Mouse (Mus musculus): ENCODE data around the gene Mto1. TPM values are rescaled to one million over a fixed set of nuclear protein-coding genes. Genes with fewer than 3 reads are reported as not detected.
A peak's percentile ranks its signal among the peaks of the same experiment; 100 is the strongest.

Mto1 gene
- polyA plus RNA-seq, 1 experiment from 2014 or later, result 26.0 TPM

DNA sequence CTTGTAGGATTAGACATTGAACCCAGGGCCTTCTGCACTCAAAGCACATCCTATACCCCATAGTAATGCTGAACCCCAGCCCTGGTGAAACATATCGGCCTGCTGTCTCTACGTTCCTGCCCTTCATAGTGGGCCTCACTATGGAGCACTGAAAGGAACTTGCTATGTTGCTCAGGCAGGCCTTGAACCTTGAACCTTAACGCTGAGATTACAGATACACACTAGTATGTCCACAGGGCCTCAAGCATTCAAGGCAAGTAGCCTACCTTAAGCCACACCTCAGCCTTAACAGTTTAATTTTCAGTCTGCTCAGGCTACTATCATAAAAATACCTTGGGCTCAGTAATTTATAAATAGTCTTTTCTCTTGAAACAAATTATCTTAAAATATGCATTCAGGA lies 44.2 kb downstream of the Mto1 start:
- Histone ChIP-seq H3K4me3 (ENCODE audit: low read depth, low read length) (no peak overlapping the region), H3K27me3 (ENCODE audit: control insufficient read depth, insufficient read depth, low read length) (no peaks in the 10 kb centered on the region), H3K4me2 (no peak overlapping the region), H3K9me3 (ENCODE audit: control insufficient read depth, low read length) (no peaks in the 10 kb centered on the region), H3K36me3 (ENCODE audit: control insufficient read depth, insufficient read depth, low read length) (no peaks in the 10 kb centered on the region), H3K9ac (ENCODE audit: low read length) (no peak overlapping the region), H3K4me1 (ENCODE audit: control insufficient read depth, insufficient read depth, low read length) (peaks cover 3% of the 10 kb centered on the region; the same call in 1 of the 2 replicates), H3K27ac (ENCODE audit: low read depth, low read length) (no peak overlapping the region)
- WGBS, result 90% methylated on average over 3 of the region's 3 CpGs
- no peak for ATAC-seq (ENCODE audit: low FRiP score)
- DNase-seq (ENCODE audit: low spot score, missing footprints), result no peak

DNA sequence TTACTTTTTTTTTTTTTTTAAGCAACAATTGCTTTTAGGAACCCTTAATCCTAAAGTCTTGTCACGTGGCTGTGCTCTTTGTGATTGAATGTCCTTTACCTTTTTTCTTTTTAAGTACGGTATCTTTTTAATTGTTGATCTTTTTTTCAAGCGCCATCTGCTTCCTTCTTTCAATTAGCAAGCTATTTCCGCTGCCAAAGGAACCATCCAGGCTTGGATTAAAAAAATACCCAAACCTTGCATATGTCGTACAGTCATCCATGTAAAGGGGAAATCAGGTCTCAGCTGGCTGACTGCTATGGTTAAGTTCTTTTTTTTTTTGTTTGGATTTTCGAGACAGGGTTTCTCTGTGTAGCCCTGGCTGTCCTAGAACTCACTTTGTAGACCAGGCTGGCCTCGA lies 45.2 kb downstream of the Mto1 start:
- Histone ChIP-seq H3K9me3 (ENCODE audit: control insufficient read depth, low read length) (no peaks in the 10 kb centered on the region), H3K27ac (ENCODE audit: low read depth, low read length) (no peak overlapping the region), H3K4me3 (ENCODE audit: low read depth, low read length) (no peak overlapping the region), H3K4me1 (ENCODE audit: control insufficient read depth, insufficient read depth, low read length) (peaks cover 3% of the 10 kb centered on the region; the same call in 1 of the 2 replicates), H3K36me3 (ENCODE audit: control insufficient read depth, insufficient read depth, low read length) (no peaks in the 10 kb centered on the region), H3K9ac (ENCODE audit: low read length) (no peak overlapping the region), H3K4me2 (no peak overlapping the region), H3K27me3 (ENCODE audit: control insufficient read depth, insufficient read depth, low read length) (no peaks in the 10 kb centered on the region)
- WGBS, result 89% methylated on average over 7 of the region's 7 CpGs
- DNase-seq (ENCODE audit: low spot score, missing footprints), result no peak
- ATAC-seq (ENCODE audit: low FRiP score), result no peak

DNA sequence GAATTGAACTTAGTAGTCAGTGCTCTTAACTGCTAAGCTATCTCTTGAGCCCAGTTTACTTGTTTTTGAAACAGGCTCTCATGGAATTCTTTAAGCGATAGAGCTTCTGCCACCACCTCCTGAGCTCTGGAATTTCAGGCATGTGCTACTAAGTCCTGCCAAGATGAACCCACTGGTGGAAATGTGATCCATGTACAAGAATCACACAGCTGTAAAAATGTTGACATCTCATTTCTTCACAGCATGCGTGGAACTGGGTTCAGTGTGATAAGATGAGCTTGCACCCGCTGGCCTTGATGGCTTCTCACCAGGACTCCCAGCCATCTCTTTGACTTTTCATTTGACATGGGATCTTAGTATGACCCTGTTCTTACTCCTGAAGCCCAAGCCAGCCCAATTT lies 52.4 kb downstream of the Mto1 start:
- Histone ChIP-seq H3K4me1 (ENCODE audit: control insufficient read depth, insufficient read depth, low read length) (peaks cover 17% of the 10 kb centered on the region), H3K9ac (ENCODE audit: low read length) (no peak overlapping the region), H3K27me3 (ENCODE audit: control insufficient read depth, insufficient read depth, low read length) (no peaks in the 10 kb centered on the region), H3K27ac (ENCODE audit: low read depth, low read length) (no peak overlapping the region), H3K9me3 (ENCODE audit: control insufficient read depth, low read length) (no peaks in the 10 kb centered on the region), H3K36me3 (ENCODE audit: control insufficient read depth, insufficient read depth, low read length) (no peaks in the 10 kb centered on the region), H3K4me2 (no peak overlapping the region), H3K4me3 (ENCODE audit: low read depth, low read length) (no peak overlapping the region)
- ATAC-seq (ENCODE audit: low FRiP score) (no peak), DNase-seq (ENCODE audit: low spot score, missing footprints) (no peak)
- 77% methylated on average over 3 of the region's 3 CpGs for WGBS

DNA sequence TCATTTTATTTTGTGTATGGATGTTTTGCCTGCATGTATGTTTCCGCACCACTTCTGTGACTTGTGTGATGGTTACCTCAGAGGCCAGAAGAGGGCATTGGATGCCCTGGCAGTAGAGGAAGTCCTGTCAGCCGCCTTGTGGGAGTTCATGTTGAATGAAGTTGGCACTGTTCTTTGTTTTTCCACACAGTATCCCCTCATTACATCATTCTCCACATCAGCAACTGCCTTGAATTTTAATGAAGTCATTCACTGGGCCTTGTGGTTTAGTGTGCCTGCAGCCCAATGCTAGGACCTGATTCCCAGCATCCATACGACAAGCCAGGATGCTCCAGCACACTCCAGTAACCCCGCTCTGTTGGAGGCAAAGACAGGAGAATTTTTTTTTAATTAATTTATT lies 53.3 kb downstream of the Mto1 start:
- H3K9ac ChIP-seq (ENCODE audit: low read length), result no peak overlapping the region
- H3K4me3 ChIP-seq (ENCODE audit: low read depth, low read length), result no peak overlapping the region
- DNase-seq (ENCODE audit: low spot score, missing footprints) (no peak), ATAC-seq (ENCODE audit: low FRiP score) (no peak)
- H3K27me3 ChIP-seq (ENCODE audit: control insufficient read depth, insufficient read depth, low read length), result no peaks in the 10 kb centered on the region
- peaks cover 17% of the 10 kb centered on the region for H3K4me1 ChIP-seq (ENCODE audit: control insufficient read depth, insufficient read depth, low read length)
- H3K36me3 ChIP-seq (ENCODE audit: control insufficient read depth, insufficient read depth, low read length), result no peaks in the 10 kb centered on the region
- 83% methylated on average over 4 of the region's 4 CpGs for WGBS
- H3K9me3 ChIP-seq (ENCODE audit: control insufficient read depth, low read length), result no peaks in the 10 kb centered on the region
- H3K4me2 ChIP-seq, result no peak overlapping the region
- no peak overlapping the region for H3K27ac ChIP-seq (ENCODE audit: low read depth, low read length)

DNA sequence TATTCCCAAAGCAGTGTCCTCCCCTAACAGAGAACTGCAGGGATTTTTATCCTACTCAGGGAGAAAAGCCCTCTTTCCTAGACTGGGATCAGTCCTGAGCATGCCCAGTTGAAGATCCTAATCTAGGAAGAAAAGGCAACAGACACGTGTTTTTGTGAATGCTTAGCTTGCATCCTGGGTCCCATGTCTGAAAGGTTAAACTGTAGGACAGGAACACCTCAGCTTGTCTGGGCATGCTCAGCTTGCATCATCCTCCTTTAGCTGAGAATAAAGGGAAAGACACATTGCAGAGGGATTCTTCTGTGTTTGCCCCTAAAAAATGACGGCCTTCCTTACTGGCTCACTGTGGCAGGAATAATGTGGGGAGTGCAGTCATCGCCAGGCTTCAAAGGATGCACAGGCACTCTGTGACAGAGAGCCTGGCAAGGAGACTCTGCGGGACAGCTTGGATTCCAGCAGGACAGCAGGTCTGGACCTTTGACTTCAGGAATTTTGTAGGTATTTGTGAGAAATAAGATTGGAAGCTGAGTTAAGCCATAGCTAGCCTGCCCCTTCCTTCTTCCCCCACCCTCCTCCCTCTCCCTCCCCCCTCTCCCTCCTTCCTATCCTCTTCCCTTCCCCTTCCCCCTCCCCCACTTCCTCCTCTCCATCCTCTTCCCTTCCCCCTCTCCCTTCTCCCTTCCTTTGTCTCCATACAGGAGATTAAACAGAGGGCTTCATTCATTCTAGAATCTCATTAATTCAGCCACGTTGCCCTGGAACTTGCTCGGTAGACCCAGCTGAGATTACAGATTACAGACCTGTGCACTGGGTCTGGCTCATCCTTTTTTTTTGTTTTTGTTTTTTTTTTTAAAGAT lies 55.4 kb downstream of the Mto1 start:
- peaks cover 17% of the 10 kb centered on the region for H3K4me1 ChIP-seq (ENCODE audit: control insufficient read depth, insufficient read depth, low read length)
- H3K4me3 ChIP-seq (ENCODE audit: low read depth, low read length), result no peak overlapping the region
- DNase-seq (ENCODE audit: low spot score, missing footprints) (peak; percentile 93), ATAC-seq (ENCODE audit: low FRiP score) (peak; percentile 85)
- no peaks in the 10 kb centered on the region for H3K9me3 ChIP-seq (ENCODE audit: control insufficient read depth, low read length)
- H3K36me3 ChIP-seq (ENCODE audit: control insufficient read depth, insufficient read depth, low read length), result no peaks in the 10 kb centered on the region
- under 1% methylated on average over 6 of the region's 6 CpGs for WGBS
- peak overlapping the region; percentile 85 for H3K27ac ChIP-seq (ENCODE audit: low read depth, low read length)
- H3K27me3 ChIP-seq (ENCODE audit: control insufficient read depth, insufficient read depth, low read length), result no peaks in the 10 kb centered on the region
- peak overlapping the region; percentile 1; the same call in 1 of the 2 replicates for H3K4me2 ChIP-seq
- H3K9ac ChIP-seq (ENCODE audit: low read length), result peak overlapping the region; percentile 37

DNA sequence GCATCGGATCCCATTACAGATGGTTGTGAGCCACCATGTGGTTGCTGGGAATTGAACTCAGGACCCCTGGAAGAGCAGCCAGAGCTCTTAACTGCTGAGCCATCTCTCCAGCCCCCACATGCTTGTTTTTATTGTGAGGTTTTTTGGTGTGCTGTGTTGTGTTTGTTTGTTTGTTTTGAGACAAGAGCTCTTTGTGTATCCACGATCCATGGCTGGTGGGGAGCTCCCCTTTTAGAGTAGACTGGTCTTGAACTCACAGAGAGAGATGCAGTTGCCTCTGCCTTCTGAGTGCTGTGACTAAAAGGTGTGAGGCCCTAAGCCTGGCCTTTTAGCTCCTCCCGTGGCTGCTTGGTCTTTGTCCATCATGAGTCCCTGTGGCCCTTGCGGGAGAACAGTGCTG lies 56.1 kb downstream of the Mto1 start:
- Histone ChIP-seq H3K27me3 (ENCODE audit: control insufficient read depth, insufficient read depth, low read length) (no peaks in the 10 kb centered on the region), H3K4me3 (ENCODE audit: low read depth, low read length) (no peak overlapping the region), H3K27ac (ENCODE audit: low read depth, low read length) (peak overlapping the region; percentile 85), H3K9me3 (ENCODE audit: control insufficient read depth, low read length) (no peaks in the 10 kb centered on the region), H3K36me3 (ENCODE audit: control insufficient read depth, insufficient read depth, low read length) (no peaks in the 10 kb centered on the region), H3K4me2 (no peak overlapping the region), H3K4me1 (ENCODE audit: control insufficient read depth, insufficient read depth, low read length) (peaks cover 17% of the 10 kb centered on the region), H3K9ac (ENCODE audit: low read length) (no peak overlapping the region)
- no peak for ATAC-seq (ENCODE audit: low FRiP score)
- WGBS, result 63% methylated on average over 4 of the region's 4 CpGs
- peak; percentile 90 for DNase-seq (ENCODE audit: low spot score, missing footprints)

DNA sequence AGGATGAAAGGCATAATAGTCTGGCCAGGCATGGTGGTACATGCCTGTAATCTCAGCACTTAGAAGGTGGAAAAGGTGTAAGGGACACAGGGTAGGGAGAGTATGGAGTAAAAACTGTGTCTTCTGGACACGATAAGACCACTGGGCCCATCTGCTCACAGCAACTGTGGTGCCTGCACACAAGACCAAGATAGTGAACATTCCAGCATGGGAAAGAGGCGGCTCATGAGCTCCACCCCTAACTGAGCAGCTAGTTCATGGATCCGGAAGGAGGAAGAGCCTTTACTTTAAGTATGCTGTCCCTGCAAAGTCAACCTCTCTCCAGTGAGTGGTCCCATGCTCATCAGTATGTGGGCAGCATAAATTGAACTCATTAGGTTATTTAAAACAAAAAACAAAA lies 56.7 kb downstream of the Mto1 start:
- Histone ChIP-seq H3K9me3 (ENCODE audit: control insufficient read depth, low read length) (no peaks in the 10 kb centered on the region), H3K9ac (ENCODE audit: low read length) (no peak overlapping the region), H3K4me3 (ENCODE audit: low read depth, low read length) (no peak overlapping the region), H3K4me1 (ENCODE audit: control insufficient read depth, insufficient read depth, low read length) (peaks cover 17% of the 10 kb centered on the region), H3K36me3 (ENCODE audit: control insufficient read depth, insufficient read depth, low read length) (no peaks in the 10 kb centered on the region), H3K27ac (ENCODE audit: low read depth, low read length) (peak overlapping the region; percentile 85), H3K27me3 (ENCODE audit: control insufficient read depth, insufficient read depth, low read length) (no peaks in the 10 kb centered on the region), H3K4me2 (no peak overlapping the region)
- no peak for ATAC-seq (ENCODE audit: low FRiP score)
- WGBS, result 83% methylated on average over 3 of the region's 3 CpGs
- DNase-seq (ENCODE audit: low spot score, missing footprints), result no peak

DNA sequence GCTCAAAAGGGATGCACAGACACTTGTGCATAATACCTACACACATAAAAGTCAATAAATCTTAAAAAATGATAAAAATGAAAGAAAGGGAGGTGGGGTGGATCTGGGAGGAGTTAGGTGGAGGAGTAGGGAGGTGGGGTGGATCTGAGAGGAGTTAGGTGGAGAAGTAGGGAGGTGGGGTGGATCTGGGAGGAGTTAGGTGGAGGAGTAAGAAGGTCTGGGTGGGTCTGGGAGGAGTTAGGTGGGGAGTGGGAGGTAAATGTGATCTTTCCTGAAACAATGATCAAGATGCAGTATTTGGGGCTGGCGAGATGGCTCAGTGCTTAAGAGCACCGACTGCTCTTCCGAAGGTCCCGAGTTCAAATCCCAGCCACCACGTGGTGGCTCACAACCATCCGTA lies 57.2 kb downstream of the Mto1 start:
- no peak for ATAC-seq (ENCODE audit: low FRiP score)
- no peak overlapping the region for H3K27ac ChIP-seq (ENCODE audit: low read depth, low read length)

DNA sequence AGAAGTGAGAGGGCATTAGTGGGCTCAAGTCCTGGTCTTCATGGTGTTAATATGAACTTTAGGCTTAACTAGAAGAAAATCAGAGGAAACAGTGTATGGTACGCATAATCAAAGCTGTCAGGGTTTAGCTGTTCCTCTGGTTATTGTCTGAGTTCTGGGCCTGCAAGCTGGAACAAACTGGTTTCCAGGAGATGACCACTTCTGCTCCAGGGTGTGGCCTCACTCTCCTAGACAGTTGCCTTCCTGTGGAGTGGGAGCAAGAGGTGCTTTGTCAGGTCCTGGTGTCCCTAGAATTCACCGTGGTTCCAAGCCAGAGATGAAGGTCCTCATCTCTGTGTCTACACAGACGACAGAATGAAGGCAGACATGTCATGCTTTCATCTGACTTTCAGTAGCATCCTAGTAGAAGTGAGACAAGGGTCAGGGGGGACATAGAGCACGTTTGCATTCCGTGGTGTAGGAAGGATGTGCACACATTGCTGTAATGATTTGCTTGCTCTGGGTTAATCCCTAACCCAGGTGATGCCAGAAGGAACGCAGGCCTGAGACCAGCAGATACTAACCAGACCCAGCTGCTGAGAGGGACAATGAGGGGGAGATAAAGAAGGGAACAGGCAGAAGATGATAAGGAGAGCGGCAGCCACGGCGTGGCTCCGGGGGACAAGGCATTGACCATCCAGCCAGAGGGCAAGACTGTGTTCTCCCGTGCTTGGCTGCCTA lies 58.2 kb downstream of the Mto1 start:
- no peak overlapping the region for H3K27ac ChIP-seq (ENCODE audit: low read depth, low read length)
- no peak overlapping the region for H3K4me3 ChIP-seq (ENCODE audit: low read depth, low read length)
- no peak for ATAC-seq (ENCODE audit: low FRiP score)

More for the DNA sequence above, 57.2 kb downstream of the Mto1 start:
- H3K4me3 ChIP-seq (ENCODE audit: low read depth, low read length), result no peak overlapping the region
- no peaks in the 10 kb centered on the region for H3K27me3 ChIP-seq (ENCODE audit: control insufficient read depth, insufficient read depth, low read length)
- WGBS, result 89% methylated on average over 6 of the region's 6 CpGs
- DNase-seq (ENCODE audit: low spot score, missing footprints), result no peak
- no peaks in the 10 kb centered on the region for H3K36me3 ChIP-seq (ENCODE audit: control insufficient read depth, insufficient read depth, low read length)
- no peak overlapping the region for H3K9ac ChIP-seq (ENCODE audit: low read length)
- peaks cover 17% of the 10 kb centered on the region for H3K4me1 ChIP-seq (ENCODE audit: control insufficient read depth, insufficient read depth, low read length)
- H3K9me3 ChIP-seq (ENCODE audit: control insufficient read depth, low read length), result no peaks in the 10 kb centered on the region
- no peak overlapping the region for H3K4me2 ChIP-seq

More for the DNA sequence above, 58.2 kb downstream of the Mto1 start:
- 81% methylated on average over 11 of the region's 11 CpGs for WGBS
- Histone ChIP-seq H3K4me2 (no peak overlapping the region), H3K9ac (ENCODE audit: low read length) (no peak overlapping the region), H3K36me3 (ENCODE audit: control insufficient read depth, insufficient read depth, low read length) (no peaks in the 10 kb centered on the region), H3K27me3 (ENCODE audit: control insufficient read depth, insufficient read depth, low read length) (no peaks in the 10 kb centered on the region), H3K4me1 (ENCODE audit: control insufficient read depth, insufficient read depth, low read length) (peaks cover 17% of the 10 kb centered on the region), H3K9me3 (ENCODE audit: control insufficient read depth, low read length) (no peaks in the 10 kb centered on the region)
- DNase-seq (ENCODE audit: low spot score, missing footprints), result no peak

All from midbrain, embryonic 11.5 days (tissue).